Mouse (Mus musculus) adrenal gland, adult 8-10 months (tissue): ENCODE measurements around the gene Ino80d. TPM values are rescaled to one million over a fixed set of nuclear protein-coding genes. Genes with fewer than 3 reads are reported as not detected.

Source experiments
- DNase-seq: peaks from one replicate; pipeline ENCODE4 v3.0.0; 2022
- microRNA-seq, 2 experiments: library from miRNA; unstranded; fragments of <30 nt; microRNA quantifications; one replicate each; pipeline ENCODE4 v1.2.0; 2022
- total RNA-seq, 4 experiments: library from RNA; stranded (reverse); gene quantifications; 2 replicates each; pipeline ENCODE4 v1.2.4; 2022

The Ino80d gene
- total RNA-seq, 4 experiments from 2014 or later: 27.2 to 40.6 (median 31.4) TPM

GRCm38 (mm10) chr1:62909126-62909525 lies 205.3 kb downstream of the Ino80d start:
- DNase-seq: no peak

GRCm38 (mm10) chr1:62908508-62908907 lies 206.0 kb downstream of the Ino80d start:
- DNase-seq: no peak

Small RNA genes lying within 50 kb of the gene (microRNA-seq; reads per million reads assigned to microRNA genes)
- gene Gm24557 (0 reads per million in 2 experiments), gene Gm44468 (0 reads per million in 2 experiments)

Other genes starting within 250 kb of the Ino80d start
- 100 to 1,000 TPM; 529 to 647 (median 593) TPM for gene Eef1b2, start 62.2 kb upstream of the Ino80d start, total RNA-seq
- gene Ndufs1, start 62.2 kb upstream of the Ino80d start, total RNA-seq: 100 to 1,000 TPM; 185 to 263 (median 226) TPM
- gene Gpr1, start 99.9 kb upstream of the Ino80d start, total RNA-seq: under 1 TPM in 3 of 4 experiments, not detected in 1; 0.23 to 0.42 (median 0.38) TPM
- gene Zdbf2, start 158.6 kb upstream of the Ino80d start, total RNA-seq: 10 to 100 TPM in 2 of 4 experiments, 1 to 10 TPM in 2; 6.2 to 12.0 (median 9.7) TPM